Mouse (Mus musculus): ENCODE results near the gene Clec16a. TPM values are rescaled to one million over a fixed set of nuclear protein-coding genes. Genes with fewer than 3 reads are reported as not detected.

The Clec16a gene
- polyA plus RNA-seq, 1 experiment from 2014 or later: 32.1 TPM

- DNase-seq (ENCODE audit: low spot score): peak; percentile 95
- Histone ChIP-seq H3K4me3 (ENCODE audit: low read depth, low read length) (peak overlapping the region; percentile 66), H3K27me3 (ENCODE audit: control insufficient read depth, insufficient read depth, low read length) (no peaks in the 10 kb centered on the region; the same call in 1 of the 2 replicates), H3K9ac (replicated peaks; ENCODE audit: low read length) (peak overlapping the region; percentile 67), H3K9me3 (replicated peaks; ENCODE audit: control insufficient read depth, low read length) (no peaks in the 10 kb centered on the region), H3K4me1 (ENCODE audit: control insufficient read depth, insufficient read depth, low read length) (peaks cover 4% of the 10 kb centered on the region; the same call in 1 of the 2 replicates), H3K36me3 (replicated peaks; ENCODE audit: control insufficient read depth, insufficient read depth, low read depth, low read length) (no peaks in the 10 kb centered on the region), H3K27ac (replicated peaks; ENCODE audit: low read depth, low read length) (peak overlapping the region; percentile 94), H3K4me2 (ENCODE audit: low read depth, low read length) (peak overlapping the region; percentile 98)
- peak; percentile 31 for ATAC-seq (replicated peaks; ENCODE audit: insufficient number of reproducible peaks, low FRiP score, low TSS enrichment, low read depth)
- 2% methylated on average over 9 of the region's 9 CpGs for WGBS
Observed at GRCm38 (mm10) chr16:10786288-10786687, 241.1 kb downstream of the Clec16a start.

- H3K27ac ChIP-seq (replicated peaks; ENCODE audit: low read depth, low read length): no peak overlapping the region
- 58% methylated on average over 4 of the region's 4 CpGs for WGBS
- H3K4me2 ChIP-seq (ENCODE audit: low read depth, low read length): no peak overlapping the region; the same call in 1 of the 2 replicates
- no peak overlapping the region for H3K4me3 ChIP-seq (ENCODE audit: low read depth, low read length)
- H3K27me3 ChIP-seq (ENCODE audit: control insufficient read depth, insufficient read depth, low read length): no peaks in the 10 kb centered on the region; the same call in 1 of the 2 replicates
- peaks cover 4% of the 10 kb centered on the region; the same call in 1 of the 2 replicates for H3K4me1 ChIP-seq (ENCODE audit: control insufficient read depth, insufficient read depth, low read length)
- no peaks in the 10 kb centered on the region for H3K36me3 ChIP-seq (replicated peaks; ENCODE audit: control insufficient read depth, insufficient read depth, low read depth, low read length)
- no peaks in the 10 kb centered on the region for H3K9me3 ChIP-seq (replicated peaks; ENCODE audit: control insufficient read depth, low read length)
- no peak for DNase-seq (ENCODE audit: low spot score)
- no peak for ATAC-seq (replicated peaks; ENCODE audit: insufficient number of reproducible peaks, low FRiP score, low TSS enrichment, low read depth)
- H3K9ac ChIP-seq (replicated peaks; ENCODE audit: low read length): no peak overlapping the region; the same call in 1 of the 2 replicates
Observed at GRCm38 (mm10) chr16:10786782-10787547, 241.8 kb downstream of the Clec16a start.

- Histone ChIP-seq H3K36me3 (replicated peaks; ENCODE audit: control insufficient read depth, insufficient read depth, low read depth, low read length) (no peaks in the 10 kb centered on the region), H3K9ac (replicated peaks; ENCODE audit: low read length) (no peak overlapping the region), H3K4me1 (ENCODE audit: control insufficient read depth, insufficient read depth, low read length) (peaks cover under 1% of the 10 kb centered on the region; the same call in 1 of the 2 replicates), H3K4me3 (ENCODE audit: low read depth, low read length) (no peak overlapping the region), H3K9me3 (replicated peaks; ENCODE audit: control insufficient read depth, low read length) (no peaks in the 10 kb centered on the region), H3K4me2 (ENCODE audit: low read depth, low read length) (no peak overlapping the region), H3K27me3 (ENCODE audit: control insufficient read depth, insufficient read depth, low read length) (no peaks in the 10 kb centered on the region; the same call in 1 of the 2 replicates), H3K27ac (replicated peaks; ENCODE audit: low read depth, low read length) (no peak overlapping the region)
- 81% methylated on average over 7 of the region's 7 CpGs for WGBS
- ATAC-seq (replicated peaks; ENCODE audit: insufficient number of reproducible peaks, low FRiP score, low TSS enrichment, low read depth) (no peak), DNase-seq (ENCODE audit: low spot score) (no peak)
Observed at GRCm38 (mm10) chr16:10787548-10788058, 242.5 kb downstream of the Clec16a start.

- no peak within 1 kb of the TSS for H3K9ac ChIP-seq (replicated peaks; ENCODE audit: low read length)
- no peaks in the 10 kb centered on the region; the same call in 1 of the 2 replicates for H3K27me3 ChIP-seq (ENCODE audit: control insufficient read depth, insufficient read depth, low read length)
- no peak within 1 kb of the TSS for H3K4me2 ChIP-seq (ENCODE audit: low read depth, low read length)
- no peak within 1 kb of the TSS for H3K4me3 ChIP-seq (ENCODE audit: low read depth, low read length)
- no peaks in the 10 kb centered on the region for H3K9me3 ChIP-seq (replicated peaks; ENCODE audit: control insufficient read depth, low read length)
- no peak within 1 kb of the TSS for H3K27ac ChIP-seq (replicated peaks; ENCODE audit: low read depth, low read length)
- ATAC-seq (replicated peaks; ENCODE audit: insufficient number of reproducible peaks, low FRiP score, low TSS enrichment, low read depth) (no peak), DNase-seq (ENCODE audit: low spot score) (no peak)
- 51% methylated on average over 16 of the region's 16 CpGs for WGBS
- H3K4me1 ChIP-seq (ENCODE audit: control insufficient read depth, insufficient read depth, low read length): no peaks in the 10 kb centered on the region; the same call in 1 of the 2 replicates
- H3K36me3 ChIP-seq (replicated peaks; ENCODE audit: control insufficient read depth, insufficient read depth, low read depth, low read length): no peaks in the 10 kb centered on the region
Observed at GRCm38 (mm10) chr16:10788271-10788670, 243.1 kb downstream of the Clec16a start, which contains the start of gene Tnp2. TSS of gene Tnp2 (minus strand) at chr16:10788660.

- no peak for ATAC-seq (replicated peaks; ENCODE audit: insufficient number of reproducible peaks, low FRiP score, low TSS enrichment, low read depth)
- Histone ChIP-seq H3K27me3 (ENCODE audit: control insufficient read depth, insufficient read depth, low read length) (no peaks in the 10 kb centered on the region), H3K4me1 (ENCODE audit: control insufficient read depth, insufficient read depth, low read length) (no peaks in the 10 kb centered on the region), H3K9me3 (replicated peaks; ENCODE audit: control insufficient read depth, low read length) (no peaks in the 10 kb centered on the region), H3K36me3 (replicated peaks; ENCODE audit: control insufficient read depth, insufficient read depth, low read depth, low read length) (no peaks in the 10 kb centered on the region), H3K9ac (replicated peaks; ENCODE audit: low read length) (no peak overlapping the region), H3K4me3 (ENCODE audit: low read depth, low read length) (no peak overlapping the region), H3K4me2 (ENCODE audit: low read depth, low read length) (no peak overlapping the region), H3K27ac (replicated peaks; ENCODE audit: low read depth, low read length) (no peak overlapping the region)
- 57% methylated on average over 4 of the region's 4 CpGs for WGBS
- DNase-seq (ENCODE audit: low spot score): no peak
Observed at GRCm38 (mm10) chr16:10788866-10789265, 243.7 kb downstream of the Clec16a start.

GRCm38 (mm10) chr16:10790702-10791101 is 245.6 kb downstream of the Clec16a start, which contains the start of gene Prm3:
TSS of gene Prm3 (minus strand) at chr16:10790914.
- ATAC-seq (replicated peaks; ENCODE audit: insufficient number of reproducible peaks, low FRiP score, low TSS enrichment, low read depth): no peak
- 76% methylated on average over 9 of the region's 9 CpGs for WGBS
- H3K27ac ChIP-seq (replicated peaks; ENCODE audit: low read depth, low read length): no peak within 1 kb of the TSS
- H3K36me3 ChIP-seq (replicated peaks; ENCODE audit: control insufficient read depth, insufficient read depth, low read depth, low read length): no peaks in the 10 kb centered on the region
- H3K4me3 ChIP-seq (ENCODE audit: low read depth, low read length): no peak within 1 kb of the TSS
- no peak for DNase-seq (ENCODE audit: low spot score)
- no peak within 1 kb of the TSS for H3K9ac ChIP-seq (replicated peaks; ENCODE audit: low read length)
- H3K27me3 ChIP-seq (ENCODE audit: control insufficient read depth, insufficient read depth, low read length): no peaks in the 10 kb centered on the region
- no peak within 1 kb of the TSS for H3K4me2 ChIP-seq (ENCODE audit: low read depth, low read length)
- no peaks in the 10 kb centered on the region for H3K4me1 ChIP-seq (ENCODE audit: control insufficient read depth, insufficient read depth, low read length)
- no peaks in the 10 kb centered on the region for H3K9me3 ChIP-seq (replicated peaks; ENCODE audit: control insufficient read depth, low read length)

Other genes with a start within 250 kb of the Clec16a start
- 4.8 and 5.0 TPM in 2 replicates for gene Emp2, start 231.4 kb upstream of the Clec16a start, polyA plus RNA-seq (2014; fragmentation: Nextera tagmentation; extraction: Ambion mirVana)
- 0.11 and 0.15 TPM in 2 replicates for gene Tekt5, start 149.8 kb upstream of the Clec16a start, polyA plus RNA-seq (2014; fragmentation: Nextera tagmentation; extraction: Ambion mirVana)
- gene Nubp1, start 133.4 kb upstream of the Clec16a start, polyA plus RNA-seq (2014; fragmentation: Nextera tagmentation; extraction: Ambion mirVana): 75.0 and 75.6 TPM in 2 replicates
- 22.8 and 23.7 TPM in 2 replicates for gene Tvp23a, start 98.0 kb upstream of the Clec16a start, polyA plus RNA-seq (2014; fragmentation: Nextera tagmentation; extraction: Ambion mirVana)
- 0.13 and 0.14 TPM in 2 replicates for gene Ciita, start 65.3 kb upstream of the Clec16a start, polyA plus RNA-seq (2014; fragmentation: Nextera tagmentation; extraction: Ambion mirVana)
- gene Dexi, start 2.3 kb upstream of the Clec16a start, polyA plus RNA-seq (2014; fragmentation: Nextera tagmentation; extraction: Ambion mirVana): 24.0 and 29.1 TPM in 2 replicates
- 5.4 and 5.8 TPM in 2 replicates for gene Socs1, start 240.2 kb downstream of the Clec16a start, polyA plus RNA-seq (2014; fragmentation: Nextera tagmentation; extraction: Ambion mirVana)
- gene Tnp2, start 243.3 kb downstream of the Clec16a start, polyA plus RNA-seq (2014; fragmentation: Nextera tagmentation; extraction: Ambion mirVana): not detected in 2 replicates
- gene Prm3, start 245.6 kb downstream of the Clec16a start, polyA plus RNA-seq (2014; fragmentation: Nextera tagmentation; extraction: Ambion mirVana): not detected in 2 replicates